Mouse (Mus musculus) kidney, adult 2 months (tissue): Measurements from ENCODE around the gene Cstf2. TPM values are rescaled to one million over a fixed set of nuclear protein-coding genes. Genes with fewer than 3 reads are reported as not detected.

Experiments used
- DNase-seq: peaks from one replicate; pipeline ENCODE4 v3.0.0; 2021
- H3K27ac ChIP-seq: fragments of 200-500 bp; 2 replicates; pipeline ENCODE4 v1.5.1; 2012; ENCODE audit warnings: low read depth, low read length, control low read depth, inconsistent platforms; ENCODE audit not compliant: insufficient read depth
- H3K27me3 ChIP-seq: fragments of 200-500 bp; replicated peaks from 2 replicates; pipeline ENCODE4 v1.6.1; 2012; ENCODE audit warnings: mild to moderate bottlenecking, moderate library complexity, low read length, inconsistent platforms; ENCODE audit not compliant: control insufficient read depth, insufficient read depth
- H3K36me3 ChIP-seq: fragments of 200-500 bp; 2 replicates; pipeline ENCODE4 v1.6.1; 2012; ENCODE audit warnings: mild to moderate bottlenecking, moderate library complexity, low read length, inconsistent platforms; ENCODE audit not compliant: control insufficient read depth, insufficient read depth
- H3K4me1 ChIP-seq: fragments of 200-500 bp; 2 replicates; pipeline ENCODE4 v1.6.1; 2011; ENCODE audit warnings: low read length; ENCODE audit not compliant: control insufficient read depth, insufficient read depth
- H3K4me3 ChIP-seq: fragments of 200-500 bp; 2 replicates; pipeline ENCODE4 v1.5.1; 2011; ENCODE audit warnings: mild to moderate bottlenecking, low read depth, low read length, control low read depth; ENCODE audit not compliant: insufficient read depth
- CTCF ChIP-seq: fragments of 200-500 bp; conservative IDR thresholded peaks from 2 replicates; pipeline ENCODE4 v1.5.1; 2011; ENCODE audit warnings: low read depth, mild to moderate bottlenecking, control low read depth, low read length, moderate library complexity, mixed read lengths; ENCODE audit not compliant: insufficient read depth, insufficient read length
- POLR2A ChIP-seq: fragments of 200-500 bp; IDR thresholded peaks from one replicate; pipeline ENCODE4 v1.6.1; 2011; ENCODE audit warnings: low read depth, low read length, control low read depth
- whole genome bisulfite sequencing: fragments of 180-500 bp; shearing (Covaris S2); methylation state at CpG from one replicate; pipeline ENCODE4 v1.1.7; 2018; 5-methylcytosine and 5-hydroxymethylcytosine counted together
- polyA plus RNA-seq: library from polyadenylated mRNA; depleted of rRNA; stranded (reverse); fragments of >200 nt; gene quantifications from 2 replicates; pipeline ENCODE4 v1.2.3, GENCODE M21; 2012; rRNA removed

The Cstf2 gene
- 8.6 and 9.6 TPM in 2 replicates for polyA plus RNA-seq

GRCm38 (mm10) chrX:134058987-134059712 is at the start of gene Cstf2:
Gene Cstf2, plus strand, starts transcription at chrX:134059187.
- TF ChIP-seq CTCF = no peak
- TF ChIP-seq POLR2A = no peak
- under 1% methylated on average over 73 of the region's 77 CpGs for WGBS
- H3K27me3 ChIP-seq = no peaks in the 10 kb centered on the region
- DNase-seq = peak; percentile 97
- H3K4me3 ChIP-seq = peak within 1 kb of the TSS; percentile 95
- H3K36me3 ChIP-seq = peaks cover 2% of the 10 kb centered on the region; the same call in 1 of the 2 replicates
- H3K27ac ChIP-seq = peak within 1 kb of the TSS; percentile 86
- no peaks in the 10 kb centered on the region for H3K4me1 ChIP-seq

- peak; percentile 69 for DNase-seq
- H3K36me3 ChIP-seq = no peaks in the 10 kb centered on the region
- TF ChIP-seq POLR2A (no peak), CTCF (peak; percentile 88)
- no peaks in the 10 kb centered on the region for H3K4me1 ChIP-seq
- no peak overlapping the region for H3K27ac ChIP-seq
- no peaks in the 10 kb centered on the region for H3K27me3 ChIP-seq
- 2% methylated on average over 9 of the region's 9 CpGs for WGBS
- H3K4me3 ChIP-seq = no peak overlapping the region
These were observed 40.0 kb upstream of the Cstf2 start for GRCm38 (mm10) chrX:134019005-134019404.

- TF ChIP-seq POLR2A (no peak), CTCF (no peak)
- Histone ChIP-seq H3K36me3 (no peaks in the 10 kb centered on the region), H3K4me3 (no peak overlapping the region), H3K4me1 (no peaks in the 10 kb centered on the region), H3K27ac (no peak overlapping the region), H3K27me3 (no peaks in the 10 kb centered on the region)
- no peak for DNase-seq
- 15% methylated on average over 5 of the region's 5 CpGs for WGBS
These were observed 38.3 kb upstream of the Cstf2 start for GRCm38 (mm10) chrX:134020664-134021063.

GRCm38 (mm10) chrX:134048994-134049393 is 10.0 kb upstream of the Cstf2 start:
- Histone ChIP-seq H3K4me3 (no peak overlapping the region), H3K27ac (no peak overlapping the region), H3K4me1 (no peaks in the 10 kb centered on the region), H3K27me3 (no peaks in the 10 kb centered on the region), H3K36me3 (no peaks in the 10 kb centered on the region)
- DNase-seq = no peak
- WGBS = 69% methylated on average over 1 of the region's 1 CpGs
- TF ChIP-seq POLR2A = no peak
- no peak for TF ChIP-seq CTCF

GRCm38 (mm10) chrX:134056897-134057296 is 2.1 kb upstream of the Cstf2 start:
- TF ChIP-seq POLR2A (no peak), CTCF (no peak)
- no peak overlapping the region for H3K4me3 ChIP-seq
- WGBS = 75% methylated on average over 2 of the region's 2 CpGs
- H3K27ac ChIP-seq = no peak overlapping the region
- H3K27me3 ChIP-seq = no peaks in the 10 kb centered on the region
- no peak for DNase-seq
- no peaks in the 10 kb centered on the region for H3K4me1 ChIP-seq
- H3K36me3 ChIP-seq = no peaks in the 10 kb centered on the region

- H3K4me1 ChIP-seq = no peaks in the 10 kb centered on the region
- peaks cover 2% of the 10 kb centered on the region; the same call in 1 of the 2 replicates for H3K36me3 ChIP-seq
- no peak overlapping the region for H3K27ac ChIP-seq
- TF ChIP-seq CTCF (no peak), POLR2A (no peak)
- DNase-seq = no peak
- WGBS = 74% methylated on average over 14 of the region's 14 CpGs
- no peaks in the 10 kb centered on the region for H3K27me3 ChIP-seq
- H3K4me3 ChIP-seq = 0 out of 2 replicates have a peak overlapping the region, but pooled peaks have one; percentile 95
These were observed 729 bp upstream of the Cstf2 start for GRCm38 (mm10) chrX:134058040-134058875.

GRCm38 (mm10) chrX:134059764-134060163 is 777 bp downstream of the Cstf2 start:
- WGBS = 0% methylated on average over 10 of the region's 10 CpGs
- Histone ChIP-seq H3K27me3 (no peaks in the 10 kb centered on the region), H3K27ac (no peak overlapping the region), H3K4me1 (no peaks in the 10 kb centered on the region), H3K4me3 (peak overlapping the region; percentile 95), H3K36me3 (peaks cover 2% of the 10 kb centered on the region; the same call in 1 of the 2 replicates)
- no peak for DNase-seq
- TF ChIP-seq POLR2A = no peak
